Mouse (Mus musculus) myocyte (in vitro differentiated cells): ENCODE measurements around the gene Esf1.

ENCODE experiments used
- E2F4 ChIP-seq: IDR thresholded peaks from one replicate; pipeline ENCODE4 v1.6.1; 2011; ENCODE audit warnings: mild to moderate bottlenecking, control low read depth, moderate library complexity; ENCODE audit not compliant: insufficient read depth
- MAX ChIP-seq: IDR thresholded peaks from one replicate; pipeline ENCODE4 v1.6.1; 2011; ENCODE audit warnings: low read depth, mild to moderate bottlenecking, control low read depth
- MYOD1 ChIP-seq, 3 experiments: IDR thresholded peaks; one replicate each; pipeline ENCODE4 v1.6.1; 2011; ENCODE audit warnings: control low read depth in 2 of 3, low read depth in 2 of 3, mild to moderate bottlenecking in 2 of 3, moderate library complexity in 1 of 3; ENCODE audit not compliant: insufficient read length in 2 of 3, control insufficient read depth in 1 of 3
- POLR2A ChIP-seq: IDR thresholded peaks from one replicate; pipeline ENCODE4 v1.6.1; 2011; ENCODE audit warnings: low read depth, mild to moderate bottlenecking, control low read depth, moderate library complexity; ENCODE audit not compliant: insufficient read length
- POLR2AphosphoS2 ChIP-seq: IDR thresholded peaks from one replicate; pipeline ENCODE4 v1.6.1; 2011; ENCODE audit warnings: low read depth, control low read depth; ENCODE audit not compliant: insufficient read length
- SRF ChIP-seq: IDR thresholded peaks from one replicate; pipeline ENCODE4 v1.6.1; 2011; ENCODE audit warnings: low read depth; ENCODE audit not compliant: control insufficient read depth, insufficient read length
- TCF12 ChIP-seq: IDR thresholded peaks from one replicate; pipeline ENCODE4 v1.6.1; 2011; ENCODE audit warnings: mild to moderate bottlenecking, control low read depth; ENCODE audit not compliant: poor library complexity, insufficient read depth, severe bottlenecking
- TCF3 ChIP-seq: IDR thresholded peaks from one replicate; pipeline ENCODE4 v1.6.1; 2011; ENCODE audit warnings: low read depth, control low read depth; ENCODE audit not compliant: insufficient read length
- USF1 ChIP-seq: IDR thresholded peaks from one replicate; pipeline ENCODE4 v1.6.1; 2011; ENCODE audit warnings: low read depth, mild to moderate bottlenecking, control low read depth, moderate library complexity

- TF ChIP-seq E2F4 (no peak), POLR2A (no peak), TCF3 (no peak), MYOD1 (IDR thresholded peaks at IDR 0.05; ENCODE audit: control insufficient read depth in 1 of 3, insufficient read length in 2 of 3, low read depth in 2 of 3) (no peak), TCF12 (no peak), USF1 (no peak), POLR2AphosphoS2 (no peak), SRF (no peak), MAX (no peak)
These were observed 92.9 kb downstream of the Esf1 start for GRCm38 (mm10) chr2:140077476-140077875.
